Mouse (Mus musculus) liver, embryonic 12.5 days (tissue): ENCODE data around the gene Agt. TPM values are rescaled to one million over a fixed set of nuclear protein-coding genes. Genes with fewer than 3 reads are reported as not detected.

Experiments
- ATAC-seq: fragments of 200-750 bp; cut with Nextera tagmentation; 2 replicates; pipeline ENCODE4 v1.8.0; 2017; ENCODE audit warnings: moderate number of reproducible peaks, mild to moderate bottlenecking, moderate library complexity
- H3K27ac ChIP-seq: fragments of 300-500 bp; sonication (generic); 2 replicates; pipeline ENCODE4 v1.5.1; 2016; ENCODE audit warnings: mild to moderate bottlenecking
- H3K27me3 ChIP-seq: fragments of 300-500 bp; sonication (generic); replicated peaks from 2 replicates; pipeline ENCODE4 v1.6.1; 2016; ENCODE audit warnings: mild to moderate bottlenecking, moderate library complexity
- H3K36me3 ChIP-seq: fragments of 300-500 bp; sonication (generic); 2 replicates; pipeline ENCODE4 v1.6.1; 2016; ENCODE audit warnings: mild to moderate bottlenecking, moderate library complexity
- H3K4me1 ChIP-seq: fragments of 300-500 bp; sonication (generic); 2 replicates; pipeline ENCODE4 v1.6.1; 2016
- H3K4me2 ChIP-seq: fragments of 300-500 bp; sonication (generic); 2 replicates; pipeline ENCODE4 v1.6.1; 2016; ENCODE audit warnings: mild to moderate bottlenecking, moderate library complexity
- H3K4me3 ChIP-seq: fragments of 300-500 bp; sonication (generic); 2 replicates; pipeline ENCODE4 v1.5.1; 2016; ENCODE audit warnings: mild to moderate bottlenecking, moderate library complexity
- H3K9ac ChIP-seq: fragments of 300-500 bp; sonication (generic); 2 replicates; pipeline ENCODE4 v1.6.1; 2016; ENCODE audit warnings: mild to moderate bottlenecking, moderate library complexity
- H3K9me3 ChIP-seq: fragments of 300-500 bp; sonication (generic); replicated peaks from 2 replicates; pipeline ENCODE4 v1.6.1; 2016; ENCODE audit warnings: mild to moderate bottlenecking, moderate library complexity
- WGBS: fragments of 180-500 bp; shearing (Covaris S2); methylation state at CpG from one replicate; pipeline ENCODE4 v1.1.7; 2016; ENCODE audit not compliant: insufficient replicate concordance; 5-methylcytosine and 5-hydroxymethylcytosine counted together
- polyA plus RNA-seq: library from polyadenylated mRNA; unstranded; fragments of >200 nt; fragmentation: Nextera tagmentation; extraction: Ambion mirVana; gene quantifications from 2 replicates; pipeline ENCODE4 v1.2.1, GENCODE M21; 2016

Agt gene
- polyA plus RNA-seq, 1 experiment from 2014 or later: 25.9 TPM

GRCm38 (mm10) chr8:124573552-124574340 is 4.2 kb upstream of the Agt start:
- ATAC-seq: no peak
- WGBS: 54% methylated on average over 15 of the region's 15 CpGs
- Histone ChIP-seq H3K27ac (peak overlapping the region; percentile 67), H3K9ac (no peak overlapping the region), H3K36me3 (no peaks in the 10 kb centered on the region), H3K4me3 (no peak overlapping the region), H3K9me3 (no peaks in the 10 kb centered on the region), H3K4me1 (peaks cover 15% of the 10 kb centered on the region), H3K4me2 (no peak overlapping the region), H3K27me3 (no peaks in the 10 kb centered on the region)

- ATAC-seq: no peak
- H3K4me2 ChIP-seq: no peak overlapping the region
- H3K4me1 ChIP-seq: peaks cover 15% of the 10 kb centered on the region
- peak overlapping the region; percentile 67 for H3K27ac ChIP-seq
- H3K4me3 ChIP-seq: no peak overlapping the region
- no peak overlapping the region for H3K9ac ChIP-seq
- no peaks in the 10 kb centered on the region for H3K36me3 ChIP-seq
- no peaks in the 10 kb centered on the region for H3K27me3 ChIP-seq
- no peaks in the 10 kb centered on the region for H3K9me3 ChIP-seq
These were observed 2.9 kb upstream of the Agt start for GRCm38 (mm10) chr8:124572430-124572775.

- Histone ChIP-seq H3K36me3 (no peaks in the 10 kb centered on the region), H3K27ac (peak overlapping the region; percentile 67), H3K9me3 (no peaks in the 10 kb centered on the region), H3K9ac (no peak overlapping the region), H3K27me3 (no peaks in the 10 kb centered on the region), H3K4me1 (peaks cover 15% of the 10 kb centered on the region), H3K4me2 (no peak overlapping the region), H3K4me3 (no peak overlapping the region)
- peak; percentile 34; the same call in 1 of the 2 replicates for ATAC-seq
- 59% methylated on average over 8 of the region's 8 CpGs for WGBS
These were observed 2.4 kb upstream of the Agt start for GRCm38 (mm10) chr8:124571732-124572429.

- ATAC-seq: no peak
- Histone ChIP-seq H3K27ac (0 out of 2 replicates have a peak overlapping the region, but pooled peaks have one; percentile 8), H3K4me1 (peaks cover 15% of the 10 kb centered on the region), H3K9ac (0 out of 2 replicates have a peak overlapping the region, but pooled peaks have one; percentile 5), H3K36me3 (no peaks in the 10 kb centered on the region), H3K4me2 (peak overlapping the region; percentile 8), H3K9me3 (no peaks in the 10 kb centered on the region), H3K27me3 (no peaks in the 10 kb centered on the region), H3K4me3 (peak overlapping the region; percentile 4; the same call in 1 of the 2 replicates)
- WGBS: 59% methylated on average over 2 of the region's 2 CpGs
These were observed 406 bp downstream of the Agt start for GRCm38 (mm10) chr8:124569100-124569499.

- no peaks in the 10 kb centered on the region for H3K27me3 ChIP-seq
- 67% methylated on average over 3 of the region's 3 CpGs for WGBS
- no peak overlapping the region for H3K27ac ChIP-seq
- no peak overlapping the region for H3K4me3 ChIP-seq
- no peak overlapping the region for H3K4me2 ChIP-seq
- H3K9me3 ChIP-seq: no peaks in the 10 kb centered on the region
- H3K9ac ChIP-seq: no peak overlapping the region
- no peak for ATAC-seq
- peaks cover 7% of the 10 kb centered on the region for H3K4me1 ChIP-seq
- no peaks in the 10 kb centered on the region for H3K36me3 ChIP-seq
These were observed 1.9 kb downstream of the Agt start for GRCm38 (mm10) chr8:124567584-124567983.

GRCm38 (mm10) chr8:124567126-124567525 is 2.4 kb downstream of the Agt start:
- Histone ChIP-seq H3K27me3 (no peaks in the 10 kb centered on the region), H3K9ac (no peak overlapping the region), H3K4me1 (peaks cover 6% of the 10 kb centered on the region), H3K9me3 (no peaks in the 10 kb centered on the region), H3K4me3 (no peak overlapping the region), H3K4me2 (no peak overlapping the region), H3K36me3 (no peaks in the 10 kb centered on the region), H3K27ac (no peak overlapping the region)
- no peak for ATAC-seq
- WGBS: 57% methylated on average over 6 of the region's 6 CpGs

- no peaks in the 10 kb centered on the region for H3K9me3 ChIP-seq
- no peak overlapping the region for H3K4me2 ChIP-seq
- 50% methylated on average over 5 of the region's 5 CpGs for WGBS
- no peaks in the 10 kb centered on the region for H3K27me3 ChIP-seq
- H3K27ac ChIP-seq: no peak overlapping the region
- no peak for ATAC-seq
- peaks cover 5% of the 10 kb centered on the region for H3K36me3 ChIP-seq
- no peak overlapping the region for H3K9ac ChIP-seq
- peaks cover 4% of the 10 kb centered on the region; the same call in 1 of the 2 replicates for H3K4me1 ChIP-seq
- no peak overlapping the region for H3K4me3 ChIP-seq
These were observed 12.0 kb downstream of the Agt start for GRCm38 (mm10) chr8:124557476-124557875.

- peaks cover 13% of the 10 kb centered on the region for H3K36me3 ChIP-seq
- H3K27ac ChIP-seq: no peak overlapping the region
- H3K4me2 ChIP-seq: no peak overlapping the region
- no peak for ATAC-seq
- no peaks in the 10 kb centered on the region for H3K9me3 ChIP-seq
- H3K4me3 ChIP-seq: no peak overlapping the region
- no peaks in the 10 kb centered on the region for H3K27me3 ChIP-seq
- peaks cover 4% of the 10 kb centered on the region; the same call in 1 of the 2 replicates for H3K4me1 ChIP-seq
- H3K9ac ChIP-seq: no peak overlapping the region
- 82% methylated on average over 13 of the region's 13 CpGs for WGBS
These were observed 12.8 kb downstream of the Agt start for GRCm38 (mm10) chr8:124556658-124557057.

- no peak for ATAC-seq
- Histone ChIP-seq H3K27ac (no peak overlapping the region), H3K9me3 (no peaks in the 10 kb centered on the region), H3K27me3 (no peaks in the 10 kb centered on the region), H3K4me3 (no peak overlapping the region), H3K4me2 (no peak overlapping the region), H3K36me3 (peaks cover 18% of the 10 kb centered on the region), H3K9ac (no peak overlapping the region), H3K4me1 (peaks cover 4% of the 10 kb centered on the region; the same call in 1 of the 2 replicates)
- 81% methylated on average over 7 of the region's 7 CpGs for WGBS
These were observed 13.3 kb downstream of the Agt start for GRCm38 (mm10) chr8:124556164-124556563.

GRCm38 (mm10) chr8:124555113-124555750 is 14.3 kb downstream of the Agt start:
- Histone ChIP-seq H3K27ac (no peak overlapping the region), H3K4me2 (no peak overlapping the region), H3K4me3 (no peak overlapping the region), H3K4me1 (peaks cover 4% of the 10 kb centered on the region; the same call in 1 of the 2 replicates), H3K36me3 (peaks cover 27% of the 10 kb centered on the region), H3K27me3 (no peaks in the 10 kb centered on the region), H3K9ac (no peak overlapping the region), H3K9me3 (no peaks in the 10 kb centered on the region)
- 74% methylated on average over 7 of the region's 7 CpGs for WGBS
- ATAC-seq: no peak

GRCm38 (mm10) chr8:124551011-124551661 is 18.4 kb downstream of the Agt start:
- no peak overlapping the region for H3K9ac ChIP-seq
- no peaks in the 10 kb centered on the region for H3K4me1 ChIP-seq
- H3K27ac ChIP-seq: no peak overlapping the region
- 89% methylated on average over 15 of the region's 15 CpGs for WGBS
- no peak overlapping the region for H3K4me2 ChIP-seq
- peaks cover 67% of the 10 kb centered on the region for H3K36me3 ChIP-seq
- ATAC-seq: no peak
- H3K9me3 ChIP-seq: no peaks in the 10 kb centered on the region
- no peak overlapping the region for H3K4me3 ChIP-seq
- H3K27me3 ChIP-seq: no peaks in the 10 kb centered on the region
